Mouse (Mus musculus) testis, adult 2 months (tissue): ENCODE data around the gene Simc1.

Source experiments
- CTCF ChIP-seq: fragments of 200-500 bp; IDR thresholded peaks from 2 replicates; pipeline ENCODE4 v1.5.1; 2012; ENCODE audit warnings: low read depth, mild to moderate bottlenecking, inconsistent platforms, low read length, moderate library complexity; ENCODE audit not compliant: control insufficient read depth, insufficient read depth, insufficient replicate concordance
- POLR2A ChIP-seq: fragments of 200-500 bp; IDR thresholded peaks from 2 replicates; pipeline ENCODE4 v1.6.1; 2012; ENCODE audit warnings: low read depth, mild to moderate bottlenecking, inconsistent platforms, low read length, moderate library complexity; ENCODE audit not compliant: control insufficient read depth

DNA sequence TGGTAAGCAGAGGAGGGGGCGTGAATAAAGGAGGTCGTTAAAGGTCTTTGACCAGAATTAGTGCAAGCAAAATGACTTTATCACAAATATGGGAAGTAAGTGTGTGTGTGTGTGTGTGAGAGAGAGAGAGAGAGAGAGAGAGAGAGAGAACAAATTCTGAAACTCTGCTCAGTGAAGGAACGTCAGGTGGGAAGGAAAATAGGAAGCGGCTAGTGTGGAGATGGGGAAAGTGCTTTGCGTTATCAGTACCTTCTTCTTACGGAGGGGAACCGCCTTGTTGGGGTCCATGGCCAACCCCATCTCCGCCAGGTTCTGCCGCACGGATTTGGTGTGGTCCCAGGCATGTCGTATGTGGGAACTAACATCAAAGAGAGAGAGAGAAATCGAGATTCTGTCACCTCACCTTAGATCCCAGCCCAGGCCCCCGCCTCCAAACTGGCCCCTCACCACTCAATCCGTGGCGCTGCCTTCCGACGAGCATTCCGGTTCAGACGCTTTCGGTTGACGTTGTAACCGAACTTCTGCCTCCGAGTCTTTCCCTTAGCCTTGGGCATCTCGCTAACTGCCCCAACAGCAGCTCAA lies 85.9 kb downstream of the Simc1 start:
- no peak for TF ChIP-seq POLR2A
- TF ChIP-seq CTCF, result no peak
